Mouse (Mus musculus) embryonic facial prominence, embryonic 14.5 days (tissue): ENCODE measurements at regions not wholly inside any gene's neighbourhood (a gene's known extent, or its start where the extent isn't known, plus 50 kb on each side); places are given as distances from the start of the nearest gene placed in this dataset.
A peak's percentile ranks its signal among the peaks of the same experiment; 100 is the strongest.

Source experiments
- ATAC-seq: fragments of 200-750 bp; cut with Nextera tagmentation; 2 replicates; pipeline ENCODE4 v1.8.0; 2017; ENCODE audit warnings: low read depth, moderate number of reproducible peaks, moderate TSS enrichment
- DNase-seq: peaks from one replicate; pipeline ENCODE4 v3.0.0-alpha.2; 2015; ENCODE audit warnings: low spot score
- H3K27ac ChIP-seq: fragments of 300-500 bp; sonication (generic); replicated peaks from 2 replicates; pipeline ENCODE4 v1.5.1; 2014; ENCODE audit warnings: low read depth, mild to moderate bottlenecking, low read length, moderate library complexity
- H3K27me3 ChIP-seq: fragments of 300-500 bp; sonication (generic); replicated peaks from 2 replicates; pipeline ENCODE4 v1.6.1; 2014; ENCODE audit warnings: low read length; ENCODE audit not compliant: control insufficient read depth, insufficient read depth
- H3K36me3 ChIP-seq: fragments of 300-500 bp; sonication (generic); 2 replicates; pipeline ENCODE4 v1.6.1; 2014; ENCODE audit warnings: low read length, mixed read lengths; ENCODE audit not compliant: control insufficient read depth, insufficient read depth
- H3K4me1 ChIP-seq: fragments of 300-500 bp; sonication (generic); 2 replicates; pipeline ENCODE4 v1.6.1; 2014; ENCODE audit warnings: antibody characterized with exemption, low read length; ENCODE audit not compliant: control insufficient read depth, insufficient read depth
- H3K4me2 ChIP-seq: fragments of 300-500 bp; sonication (generic); 2 replicates; pipeline ENCODE4 v1.6.1; 2014; ENCODE audit warnings: low read depth, mild to moderate bottlenecking, low read length, moderate library complexity, mixed read lengths
- H3K4me3 ChIP-seq: fragments of 300-500 bp; sonication (generic); 2 replicates; pipeline ENCODE4 v1.5.1; 2014; ENCODE audit warnings: low read depth, mild to moderate bottlenecking, low read length
- H3K9ac ChIP-seq: fragments of 300-500 bp; sonication (generic); 2 replicates; pipeline ENCODE4 v1.6.1; 2014; ENCODE audit warnings: low read depth, mild to moderate bottlenecking, low read length, moderate library complexity, mixed read lengths
- H3K9me3 ChIP-seq: fragments of 300-500 bp; sonication (generic); 2 replicates; pipeline ENCODE4 v1.6.1; 2016; ENCODE audit warnings: low read length; ENCODE audit not compliant: control insufficient read depth
- WGBS: fragments of 180-500 bp; shearing (Covaris S2); extraction: QIAGEN DNeasy Blood & Tissue Kit; methylation state at CpG from one replicate; pipeline ENCODE4 v1.1.7; 2014; 5-methylcytosine and 5-hydroxymethylcytosine counted together

DNA sequence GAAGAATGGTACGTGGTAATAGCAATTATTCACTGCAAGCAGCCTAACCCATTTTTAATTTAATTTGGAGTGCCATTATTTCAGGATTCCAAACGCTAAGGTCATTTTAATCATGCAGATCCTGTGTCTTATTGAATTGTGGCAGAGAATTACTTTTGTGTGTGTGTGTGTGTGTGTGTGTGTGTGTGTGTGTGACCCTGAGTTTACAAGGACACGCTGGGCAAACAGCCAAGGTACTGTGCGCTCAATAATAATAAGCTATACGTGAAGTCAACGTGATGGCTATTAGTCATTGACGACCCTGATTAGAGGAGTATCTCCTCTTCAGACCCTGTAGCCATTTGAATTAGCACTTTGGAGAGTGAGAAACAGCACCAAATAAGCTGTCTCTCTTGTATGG, 144.1 kb downstream of the Klf7 start:
- ATAC-seq (no peak), DNase-seq (no peak)
- no peak overlapping the region for H3K4me3 ChIP-seq
- no peak overlapping the region for H3K27ac ChIP-seq
- 72% methylated on average over 7 of the region's 7 CpGs for WGBS
- no peak overlapping the region for H3K4me2 ChIP-seq
- no peaks in the 10 kb centered on the region for H3K4me1 ChIP-seq
- H3K36me3 ChIP-seq: no peaks in the 10 kb centered on the region
- H3K27me3 ChIP-seq: no peaks in the 10 kb centered on the region
- H3K9ac ChIP-seq: no peak overlapping the region
- H3K9me3 ChIP-seq: no peaks in the 10 kb centered on the region

DNA sequence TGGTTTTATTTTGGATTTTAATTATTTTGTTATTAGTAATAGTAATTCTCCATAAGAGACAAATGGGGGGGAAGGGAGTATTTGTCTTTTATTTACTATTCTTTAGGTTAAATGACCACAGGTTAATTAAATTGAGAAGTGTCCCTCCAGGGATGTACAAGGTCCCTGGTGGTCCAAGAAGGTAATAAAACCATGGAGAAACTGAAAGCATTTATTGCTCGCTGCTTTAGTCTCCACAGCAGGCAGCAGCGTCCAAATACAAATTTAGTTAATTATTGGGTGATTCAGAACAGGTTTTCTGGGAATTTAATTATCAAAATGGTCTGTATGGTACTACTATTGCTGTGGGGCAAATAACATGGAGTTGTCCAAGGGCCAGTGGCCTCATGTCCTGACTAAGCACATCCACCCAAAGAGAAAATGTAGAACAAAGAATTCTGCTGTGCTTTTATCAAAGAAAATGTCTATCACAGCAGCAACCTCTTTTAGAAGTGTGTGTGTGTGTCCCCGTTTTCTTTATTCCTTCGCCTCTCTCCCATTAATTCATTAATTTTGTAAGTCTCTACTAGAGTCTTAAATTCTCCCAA, 144.7 kb downstream of the Klf7 start:
- H3K4me2 ChIP-seq: no peak overlapping the region
- WGBS: 62% methylated on average over 4 of the region's 4 CpGs

DNA sequence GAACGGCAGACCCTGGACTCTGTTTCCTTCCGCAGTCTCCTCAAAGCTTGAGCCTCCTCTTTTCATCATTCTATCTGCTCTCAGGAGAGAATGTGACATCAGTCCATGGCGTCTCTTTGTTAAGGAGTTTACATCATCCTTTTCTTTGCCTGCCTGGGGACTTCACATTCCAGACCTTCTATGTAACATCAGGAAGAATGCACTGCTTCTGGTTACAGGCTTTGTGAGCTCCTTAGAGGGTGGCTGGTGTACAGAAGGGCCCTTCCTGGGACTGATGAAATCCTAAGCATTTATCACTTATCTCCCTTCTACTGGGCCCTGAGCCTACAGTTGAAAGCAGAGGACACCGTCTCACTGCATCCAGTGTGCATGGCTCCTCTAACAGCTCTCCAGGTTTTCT, 145.2 kb downstream of the Klf7 start:
- ATAC-seq (peak; percentile 62), DNase-seq (peak; percentile 28)
- Histone ChIP-seq H3K27me3 (no peaks in the 10 kb centered on the region), H3K4me2 (no peak overlapping the region), H3K4me3 (no peak overlapping the region), H3K9ac (no peak overlapping the region), H3K27ac (no peak overlapping the region), H3K4me1 (no peaks in the 10 kb centered on the region), H3K9me3 (no peaks in the 10 kb centered on the region), H3K36me3 (no peaks in the 10 kb centered on the region)
- 68% methylated on average over 4 of the region's 4 CpGs for WGBS

More for the DNA sequence above, 144.7 kb downstream of the Klf7 start:
- ATAC-seq (no peak), DNase-seq (no peak)
- H3K9ac ChIP-seq: no peak overlapping the region
- no peak overlapping the region for H3K27ac ChIP-seq
- no peaks in the 10 kb centered on the region for H3K36me3 ChIP-seq
- no peak overlapping the region for H3K4me3 ChIP-seq
- no peaks in the 10 kb centered on the region for H3K4me1 ChIP-seq
- H3K27me3 ChIP-seq: no peaks in the 10 kb centered on the region
- no peaks in the 10 kb centered on the region for H3K9me3 ChIP-seq

DNA sequence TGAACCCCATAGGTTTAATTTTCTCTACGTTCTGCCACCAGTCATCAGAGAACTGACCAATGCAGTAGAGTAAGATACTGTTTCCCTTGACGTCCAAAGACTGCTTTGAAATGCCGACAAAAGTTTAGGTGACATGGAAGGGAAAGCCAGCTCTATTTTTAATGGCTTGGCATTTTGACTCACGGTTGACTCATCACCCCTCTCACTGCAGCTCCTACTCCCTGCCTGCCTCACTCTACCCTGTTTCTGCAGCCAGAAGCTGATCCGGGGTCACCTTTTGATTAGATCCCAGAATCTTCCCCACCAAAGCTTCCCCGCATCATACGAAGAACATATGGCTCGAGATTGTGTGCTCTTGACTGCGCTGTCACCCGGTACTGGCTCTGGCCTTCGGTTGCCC, 154.2 kb downstream of the Klf7 start:
- Histone ChIP-seq H3K4me2 (no peak overlapping the region), H3K9ac (no peak overlapping the region), H3K36me3 (no peaks in the 10 kb centered on the region), H3K27ac (no peak overlapping the region), H3K27me3 (no peaks in the 10 kb centered on the region), H3K4me3 (no peak overlapping the region), H3K9me3 (no peaks in the 10 kb centered on the region), H3K4me1 (no peaks in the 10 kb centered on the region)
- 85% methylated on average over 11 of the region's 11 CpGs for WGBS
- DNase-seq: no peak
- ATAC-seq: no peak

DNA sequence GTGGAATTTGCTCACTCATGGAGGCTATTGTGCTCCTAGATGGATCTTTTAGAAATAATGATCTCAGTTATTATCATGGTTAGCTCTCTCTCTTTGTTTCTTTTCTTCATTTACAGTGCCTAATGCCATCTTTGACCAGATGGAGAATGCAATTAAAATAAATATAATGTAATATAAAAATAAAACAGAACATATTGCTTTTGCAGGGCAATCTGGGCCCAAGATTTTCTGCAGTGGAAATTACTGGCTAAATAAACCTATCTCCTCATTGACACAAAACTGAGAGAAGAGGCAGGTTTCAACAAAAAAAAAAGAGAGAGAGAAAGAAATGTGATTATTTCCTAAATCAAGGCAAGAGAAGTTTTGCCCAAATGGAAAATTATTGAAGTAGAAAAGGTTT, 156.6 kb downstream of the Klf7 start:
- no peak for DNase-seq
- H3K4me3 ChIP-seq: no peak overlapping the region
- ATAC-seq: no peak

DNA sequence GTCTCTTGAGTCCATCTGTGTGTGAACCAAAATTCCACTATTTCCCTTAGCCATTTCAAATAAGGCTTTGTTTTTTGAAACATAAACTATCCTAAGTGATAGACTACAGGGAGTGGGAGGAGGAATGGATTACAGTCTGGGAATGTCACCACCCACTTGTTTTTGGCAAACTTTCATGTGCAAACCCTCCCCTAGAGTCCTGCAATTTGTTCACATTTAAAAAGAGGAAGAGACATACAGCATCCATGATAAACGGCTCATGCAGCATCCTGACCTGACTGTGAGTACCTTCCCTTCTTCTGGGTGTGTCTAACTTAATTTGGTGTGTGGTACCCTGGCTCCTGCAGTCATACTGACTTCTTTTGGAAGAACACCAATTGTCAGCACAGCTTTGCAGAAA, 157.6 kb downstream of the Klf7 start:
- no peak for DNase-seq
- H3K4me1 ChIP-seq: no peaks in the 10 kb centered on the region
- H3K9ac ChIP-seq: no peak overlapping the region
- H3K27ac ChIP-seq: no peak overlapping the region
- H3K4me3 ChIP-seq: no peak overlapping the region
- no peak for ATAC-seq
- no peaks in the 10 kb centered on the region for H3K27me3 ChIP-seq
- no peak overlapping the region for H3K4me2 ChIP-seq
- WGBS: 45% methylated on average over 1 of the region's 1 CpGs
- H3K36me3 ChIP-seq: no peaks in the 10 kb centered on the region
- H3K9me3 ChIP-seq: no peaks in the 10 kb centered on the region

More for the DNA sequence above, 156.6 kb downstream of the Klf7 start:
- Histone ChIP-seq H3K36me3 (no peaks in the 10 kb centered on the region), H3K4me2 (no peak overlapping the region), H3K4me1 (no peaks in the 10 kb centered on the region), H3K9me3 (no peaks in the 10 kb centered on the region), H3K27ac (no peak overlapping the region), H3K27me3 (no peaks in the 10 kb centered on the region), H3K9ac (no peak overlapping the region)

DNA sequence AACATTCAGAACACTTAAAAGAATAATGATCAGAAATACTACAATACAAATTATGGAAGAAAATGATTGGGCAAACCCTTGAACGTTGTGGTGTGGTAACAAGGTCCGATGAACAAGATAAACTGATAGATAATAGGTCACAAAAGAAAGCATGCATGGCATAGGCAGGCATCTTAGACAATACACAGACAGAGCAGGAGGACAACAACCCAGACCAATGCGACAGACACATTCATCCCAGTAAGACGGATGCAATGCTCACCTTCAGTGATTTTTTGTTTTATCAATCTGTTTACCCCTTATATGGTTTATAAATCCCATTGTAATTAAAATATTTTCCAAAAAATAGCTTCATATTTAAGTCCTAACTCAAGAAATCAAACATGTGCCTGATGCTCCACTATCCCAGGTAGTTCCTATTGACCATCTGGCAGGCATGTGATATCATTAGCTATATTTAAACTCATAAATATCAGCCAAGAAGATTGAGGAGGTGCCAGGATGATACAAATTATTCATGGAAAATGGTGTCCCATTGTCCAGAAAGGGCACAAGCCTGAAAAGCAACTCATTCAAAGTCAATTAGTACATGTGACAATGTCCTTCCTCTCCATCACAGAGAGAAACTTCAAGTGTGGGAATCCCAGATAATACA, 166.3 kb downstream of the Klf7 start:
- Histone ChIP-seq H3K27ac (no peak overlapping the region), H3K4me1 (no peaks in the 10 kb centered on the region; the same call in 1 of the 2 replicates), H3K9me3 (no peaks in the 10 kb centered on the region), H3K27me3 (no peaks in the 10 kb centered on the region), H3K36me3 (no peaks in the 10 kb centered on the region), H3K9ac (no peak overlapping the region), H3K4me3 (no peak overlapping the region), H3K4me2 (no peak overlapping the region)
- no peak for DNase-seq
- 89% methylated on average over 4 of the region's 4 CpGs for WGBS
- no peak for ATAC-seq

DNA sequence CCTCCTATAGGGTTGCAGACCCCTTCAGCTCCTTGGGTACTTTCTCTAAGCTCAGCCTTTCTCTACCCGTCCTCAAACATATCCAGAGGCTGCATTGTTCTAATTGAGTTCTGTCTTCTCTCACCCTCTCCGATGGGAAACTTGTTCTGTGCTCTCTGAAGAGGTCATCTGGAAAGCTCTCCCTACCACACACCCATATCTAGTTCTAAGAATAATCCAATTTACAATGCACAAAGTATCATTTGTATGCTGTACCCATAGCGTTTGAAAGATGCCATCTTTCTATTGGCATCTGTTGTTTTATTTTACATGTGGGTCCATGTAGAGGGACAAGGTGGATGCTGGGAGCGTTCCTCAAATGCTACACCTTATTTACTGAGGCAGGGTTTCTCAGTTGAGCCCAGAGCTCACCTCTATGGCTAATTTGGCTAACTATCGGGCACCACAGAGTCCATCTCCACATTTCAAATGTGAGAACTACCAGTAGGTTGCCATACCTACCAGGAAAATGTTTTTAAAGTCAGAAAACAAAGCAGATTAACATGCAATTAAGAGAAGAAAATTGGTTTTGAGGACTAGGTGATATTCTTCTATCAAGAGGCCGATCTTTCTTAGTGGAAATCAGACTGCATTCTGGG, 167.1 kb downstream of the Klf7 start:
- no peak overlapping the region for H3K9ac ChIP-seq
- no peaks in the 10 kb centered on the region for H3K9me3 ChIP-seq
- H3K4me1 ChIP-seq: no peaks in the 10 kb centered on the region; the same call in 1 of the 2 replicates
- H3K36me3 ChIP-seq: no peaks in the 10 kb centered on the region
- no peak overlapping the region for H3K4me3 ChIP-seq
- WGBS: 86% methylated on average over 6 of the region's 6 CpGs
- ATAC-seq (no peak), DNase-seq (no peak)
- no peak overlapping the region for H3K27ac ChIP-seq
- no peaks in the 10 kb centered on the region for H3K27me3 ChIP-seq
- H3K4me2 ChIP-seq: no peak overlapping the region

DNA sequence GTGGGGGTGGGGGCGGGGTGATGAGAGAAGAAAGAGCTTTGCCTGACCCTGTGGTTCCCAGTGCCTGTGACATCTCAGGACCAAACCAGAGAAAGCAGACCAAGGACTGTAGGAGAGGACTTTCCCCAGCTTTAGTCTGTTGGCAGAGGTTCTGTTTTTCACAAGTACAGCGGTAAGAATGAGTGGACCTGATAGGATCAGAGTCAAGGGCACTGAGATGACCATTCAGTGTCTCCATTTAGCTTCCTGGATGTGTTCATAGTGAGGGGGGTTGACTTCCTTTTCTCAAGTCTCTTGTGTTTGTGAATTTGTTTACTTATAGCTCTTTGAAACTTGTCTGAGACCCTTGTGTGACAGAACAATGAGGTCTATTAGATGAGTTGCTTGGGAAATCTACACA, 167.9 kb downstream of the Klf7 start:
- H3K27ac ChIP-seq: no peak overlapping the region
- 70% methylated on average over 2 of the region's 2 CpGs for WGBS
- no peak for DNase-seq
- H3K4me3 ChIP-seq: no peak overlapping the region
- H3K9me3 ChIP-seq: no peaks in the 10 kb centered on the region
- H3K9ac ChIP-seq: no peak overlapping the region
- no peak overlapping the region for H3K4me2 ChIP-seq
- H3K4me1 ChIP-seq: no peaks in the 10 kb centered on the region; the same call in 1 of the 2 replicates
- ATAC-seq: no peak
- H3K27me3 ChIP-seq: no peaks in the 10 kb centered on the region
- H3K36me3 ChIP-seq: no peaks in the 10 kb centered on the region
